Mouse (Mus musculus) brain, embryonic 14.5 days (tissue): ENCODE results near the gene Myo5c.

Experiments
- CTCF ChIP-seq: fragments of 200-500 bp; IDR thresholded peaks from 2 replicates; pipeline ENCODE4 v1.5.1; 2012; ENCODE audit warnings: inconsistent platforms, mild to moderate bottlenecking, moderate library complexity, borderline replicate concordance; ENCODE audit not compliant: insufficient read depth, insufficient read length; ENCODE audit errors: extremely low read depth
- POLR2A ChIP-seq: fragments of 200-500 bp; IDR thresholded peaks from 2 replicates; pipeline ENCODE4 v1.6.1; 2012; ENCODE audit warnings: mild to moderate bottlenecking, inconsistent platforms, borderline replicate concordance; ENCODE audit not compliant: poor library complexity, insufficient read depth, insufficient read length, severe bottlenecking; ENCODE audit errors: extremely low read depth

GRCm38 (mm10) chr9:75270382-75270781, 38.6 kb downstream of the Myo5c start:
- TF ChIP-seq CTCF (no peak), POLR2A (no peak)
